Mouse (Mus musculus): ENCODE measurements around the gene Fosl1.

DNA sequence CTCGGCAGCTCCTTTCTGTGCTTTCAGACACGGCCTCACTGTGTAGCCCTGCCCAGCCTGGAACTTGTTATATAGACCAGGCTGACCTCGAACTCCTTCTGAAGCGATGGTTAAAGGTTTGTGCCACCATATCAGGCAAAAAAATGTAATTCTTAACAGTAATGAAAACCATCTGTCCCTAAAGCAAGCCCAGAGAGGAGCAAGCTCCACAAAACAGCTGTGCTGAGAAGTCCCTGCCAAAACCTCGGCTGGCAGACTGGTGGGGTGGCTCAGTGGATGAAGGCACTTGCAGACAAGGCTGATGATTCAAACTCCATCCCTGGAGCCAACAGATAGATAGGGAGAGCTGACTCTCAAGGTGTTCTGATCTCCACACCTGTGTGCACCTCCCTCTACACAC, 38.3 kb upstream of the Fosl1 start:
- TF ChIP-seq CTCF (IDR thresholded peaks at IDR 0.05; ENCODE audit: borderline replicate concordance, extremely low read depth, insufficient read depth, insufficient read length) (no peak), POLR2A (IDR thresholded peaks at IDR 0.05; ENCODE audit: borderline replicate concordance, extremely low read depth, insufficient read depth, insufficient read length, poor library complexity, severe bottlenecking) (no peak)

Data from brain, embryonic 14.5 days (tissue).